In genomic region chr2:27085801-27086200, GRCm38 (mm10) we compare ENCODE assay signal across 15 mouse cellular contexts. TPM values are rescaled to one million over a fixed set of nuclear protein-coding genes. Genes with fewer than 3 reads are reported as not detected.
DNase-seq lines count a peak whose midpoint lies in the region; ATAC-seq and TF ChIP-seq lines count a peak whose summit lies in the region.
"Had no signal": no experiment of that assay in that cellular context is flagged by ENCODE, and none has a peak within 500 bp of the region (broad histone marks: within the 10 kb centered on the region; RNA-seq: fewer than 3 reads in every experiment).

No protein-coding gene starts in this region.

- 40% methylated on average over 2 of the region's 2 CpGs for WGBS in kidney, adult 2 months
- 12% methylated on average over 2 of the region's 2 CpGs for WGBS in embryonic facial prominence, embryonic 13.5 days

- ATAC-seq in embryonic facial prominence, embryonic 13.5 days (ENCODE audit: insufficient number of reproducible peaks, insufficient read depth, low FRiP score, low TSS enrichment, low read depth): no peak
- ATAC-seq: Patski had no signal

- no peak for TF ChIP-seq CTCF in kidney, adult 2 months (conservative IDR thresholded peaks at IDR 0.05; ENCODE audit: insufficient read depth, insufficient read length, low read depth, low read length)

- H3K27ac ChIP-seq in kidney, adult 2 months (ENCODE audit: insufficient read depth, low read depth, low read length): no peak overlapping the region
- no peak overlapping the region for H3K27ac ChIP-seq in embryonic facial prominence, embryonic 13.5 days

- H3K36me3 ChIP-seq in kidney, adult 2 months (ENCODE audit: control insufficient read depth, insufficient read depth, low read length): no peaks in the 10 kb centered on the region
- no peaks in the 10 kb centered on the region for H3K36me3 ChIP-seq in embryonic facial prominence, embryonic 13.5 days

- no peak for TF ChIP-seq POLR2A in kidney, adult 2 months (IDR thresholded peaks at IDR 0.05; ENCODE audit: low read depth, low read length)

- no peaks in the 10 kb centered on the region for H3K27me3 ChIP-seq in kidney, adult 2 months (replicated peaks; ENCODE audit: control insufficient read depth, insufficient read depth, low read length)
- H3K27me3 ChIP-seq in embryonic facial prominence, embryonic 13.5 days: no peaks in the 10 kb centered on the region

- H3K9me3 ChIP-seq in embryonic facial prominence, embryonic 13.5 days: no peaks in the 10 kb centered on the region

- peaks cover 6% of the 10 kb centered on the region; the same call in 1 of the 2 replicates for H3K4me1 ChIP-seq in kidney, adult 2 months (ENCODE audit: control insufficient read depth, insufficient read depth, low read length)
- peaks cover 20% of the 10 kb centered on the region for H3K4me1 ChIP-seq in embryonic facial prominence, embryonic 13.5 days

- H3K4me2 ChIP-seq in embryonic facial prominence, embryonic 13.5 days: no peak overlapping the region
- H3K4me2 ChIP-seq: liver, embryonic 11.5 days had no signal

- no peak overlapping the region for H3K4me3 ChIP-seq in kidney, adult 2 months (ENCODE audit: insufficient read depth, low read depth, low read length)
- H3K4me3 ChIP-seq in embryonic facial prominence, embryonic 13.5 days: no peak overlapping the region

- H3K9ac ChIP-seq in embryonic facial prominence, embryonic 13.5 days: 0 out of 2 replicates have a peak overlapping the region, but pooled peaks have one; percentile 21

- DNase-seq in gastrocnemius, postnatal 10 days: peak; percentile 48
- DNase-seq in gastrocnemius, postnatal 4 days (ENCODE audit: low spot score in 2 of 2): no peak
- peak; percentile 24 for DNase-seq in kidney, postnatal 14 days
- no peak for DNase-seq in kidney, adult 2 months
- peak; percentile 38 for DNase-seq in 3T3-L1 (ENCODE audit: low read depth, low spot score)
- no peak for DNase-seq in right cerebral cortex, postnatal 14 days
- no peak for DNase-seq in urinary bladder, postnatal 25 days (ENCODE audit: low spot score)
- DNase-seq: adrenal gland, adult 2 months; cerebellum, postnatal 25 days; kidney, adult 9 months had no signal

RNA-seq across cellular contexts. Expression of gene Adamtsl2, which starts 6.6 kb away (rescaled TPM):
- 1 to 10 TPM; 3.1 to 4.8 TPM for total RNA-seq in gastrocnemius, postnatal 10 days (2021)
- 1 to 10 TPM; 2.5 to 4.6 TPM for total RNA-seq in gastrocnemius, postnatal 4 days (2021)
- 21.7 and 25.7 TPM in 2 replicates for polyA plus RNA-seq in kidney, adult 2 months (2012; rRNA removed)
- polyA plus RNA-seq in embryonic facial prominence, embryonic 13.5 days (2015; fragmentation: Nextera tagmentation; extraction: Ambion mirVana): 2.9 and 4.3 TPM in 2 replicates
- total RNA-seq: megakaryocyte-erythroid progenitor cell, adult 5-6 weeks had no signal

RNA-seq across cellular contexts. Expression of gene Mymk, which starts 13.8 kb away (rescaled TPM):
- 10 to 100 TPM; 51.6 to 58.5 TPM for total RNA-seq in gastrocnemius, postnatal 10 days (2021)
- total RNA-seq in gastrocnemius, postnatal 4 days (2021): 100 to 1,000 TPM; 111 to 118 TPM
- polyA plus RNA-seq in kidney, adult 2 months (2012; rRNA removed): 0.09 and 0.16 TPM in 2 replicates
- polyA plus RNA-seq in embryonic facial prominence, embryonic 13.5 days (2015; fragmentation: Nextera tagmentation; extraction: Ambion mirVana): 3.5 and 6.4 TPM in 2 replicates
- total RNA-seq: adrenal gland, adult 2 months; heart, postnatal 14 days; megakaryocyte-erythroid progenitor cell, adult 5-6 weeks had no signal

RNA-seq across cellular contexts. Expression of gene Fam163b, which starts 56.5 kb away (rescaled TPM):
- total RNA-seq in gastrocnemius, postnatal 10 days (2021): under 1 TPM; 0.33 to 0.36 TPM
- under 1 TPM; 0.29 to 0.39 TPM for total RNA-seq in gastrocnemius, postnatal 4 days (2021)
- polyA plus RNA-seq in kidney, adult 2 months (2012; rRNA removed): 0.38 and 0.42 TPM in 2 replicates
- 0.24 and 0.37 TPM in 2 replicates for polyA plus RNA-seq in embryonic facial prominence, embryonic 13.5 days (2015; fragmentation: Nextera tagmentation; extraction: Ambion mirVana)
- total RNA-seq: megakaryocyte-erythroid progenitor cell, adult 5-6 weeks had no signal
- polyA plus RNA-seq: Patski had no signal

RNA-seq across cellular contexts. Expression of gene Slc2a6, which starts 58.0 kb away (rescaled TPM):
- total RNA-seq in gastrocnemius, postnatal 10 days (2021): under 1 TPM; 0.16 to 0.27 TPM
- total RNA-seq in gastrocnemius, postnatal 4 days (2021): under 1 TPM; 0.32 to 0.49 TPM
- polyA plus RNA-seq in kidney, adult 2 months (2012; rRNA removed): 1.5 and 1.8 TPM in 2 replicates
- polyA plus RNA-seq in embryonic facial prominence, embryonic 13.5 days (2015; fragmentation: Nextera tagmentation; extraction: Ambion mirVana): 0.44 and 0.84 TPM in 2 replicates

Comparison
In these comparisons a context has a peak if more than half of its experiments do, and no peak if none do; other contexts are left out.
1. DNase-seq: peak in gastrocnemius, postnatal 10 days (single experiment), kidney, postnatal 14 days (single experiment) and 3T3-L1 (single experiment); none in gastrocnemius, postnatal 4 days (0 of 2), kidney, adult 2 months (single experiment), right cerebral cortex, postnatal 14 days (single experiment) and urinary bladder, postnatal 25 days (single experiment).